Mouse (Mus musculus): ENCODE data around the gene Atxn7l3.

- no peak for TF ChIP-seq CTCF (IDR thresholded peaks at IDR 0.05; ENCODE audit: low read depth, low read length)
- TF ChIP-seq GATA1 (IDR thresholded peaks at IDR 0.05; ENCODE audit: borderline replicate concordance, low read length): no peak
Observed at GRCm38 (mm10) chr11:102334973-102335700, 38.7 kb upstream of the Atxn7l3 start.
